Mouse (Mus musculus) olfactory bulb, adult 2 months (tissue): ENCODE data around the gene Rnf13.

Source experiments
- CTCF ChIP-seq: fragments of 200-500 bp; IDR thresholded peaks from 2 replicates; pipeline ENCODE4 v1.5.1; 2012; ENCODE audit warnings: low read depth, mild to moderate bottlenecking, low read length, moderate library complexity; ENCODE audit not compliant: insufficient read depth
- POLR2A ChIP-seq: fragments of 200-500 bp; IDR thresholded peaks from 2 replicates; pipeline ENCODE4 v1.6.1; 2012; ENCODE audit warnings: mild to moderate bottlenecking, low read depth, low read length, moderate library complexity; ENCODE audit not compliant: insufficient read depth

DNA sequence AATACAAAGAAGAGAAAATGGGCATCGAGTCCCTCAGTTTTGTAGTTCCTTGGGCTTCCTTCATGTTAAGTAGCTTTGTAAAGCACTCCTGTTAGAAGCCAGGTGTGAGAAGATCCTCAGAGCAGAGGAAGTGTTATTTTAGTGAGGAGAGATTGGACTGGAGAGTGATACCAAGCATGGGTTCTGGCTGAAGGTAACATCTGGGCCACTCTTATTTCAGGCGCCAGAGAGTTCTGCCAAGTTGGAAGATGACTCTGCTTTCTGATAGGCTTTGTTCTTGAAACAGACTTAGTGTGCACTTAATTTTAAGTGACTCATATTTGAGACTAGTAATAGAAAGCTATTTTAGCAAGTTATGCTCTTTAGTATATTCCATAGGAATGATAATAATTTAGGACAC, 41.1 kb downstream of the Rnf13 start:
- no peak for TF ChIP-seq CTCF
- TF ChIP-seq POLR2A = no peak
